In genomic region chr3:126491251-126491913, GRCm38 (mm10) we compare ENCODE assay signal across 17 mouse cellular contexts.
DNase-seq lines count a peak whose midpoint lies in the region; ATAC-seq and TF ChIP-seq lines count a peak whose summit lies in the region.
"Had no signal": no experiment of that assay in that cellular context is flagged by ENCODE, and none has a peak within 500 bp of the region (broad histone marks: within the 10 kb centered on the region; RNA-seq: fewer than 3 reads in every experiment).

No protein-coding gene starts in this region.

- H3K9ac ChIP-seq in neural tube, embryonic 15.5 days (replicated peaks), result no peak overlapping the region
- no peak overlapping the region for H3K9ac ChIP-seq in embryonic facial prominence, embryonic 14.5 days (ENCODE audit: low read depth, low read length)
- no peak overlapping the region for H3K9ac ChIP-seq in forebrain, embryonic 14.5 days (ENCODE audit: low read length)
- H3K9ac ChIP-seq in midbrain, embryonic 15.5 days, result no peak overlapping the region
- H3K9ac ChIP-seq in intestine, postnatal 0 days (ENCODE audit: low read depth, low read length), result no peak overlapping the region
- H3K9ac ChIP-seq: intestine, embryonic 15.5 days; limb, embryonic 15.5 days had no signal

- no peaks in the 10 kb centered on the region for H3K27me3 ChIP-seq in neural tube, embryonic 15.5 days (replicated peaks)
- H3K27me3 ChIP-seq in embryonic facial prominence, embryonic 14.5 days (replicated peaks; ENCODE audit: control insufficient read depth, insufficient read depth, low read length), result no peaks in the 10 kb centered on the region
- H3K27me3 ChIP-seq in forebrain, embryonic 14.5 days (replicated peaks; ENCODE audit: control insufficient read depth, insufficient read depth, low read length), result no peaks in the 10 kb centered on the region
- no peaks in the 10 kb centered on the region for H3K27me3 ChIP-seq in midbrain, embryonic 15.5 days (replicated peaks)
- H3K27me3 ChIP-seq in intestine, postnatal 0 days (replicated peaks; ENCODE audit: control insufficient read depth, insufficient read depth, low read length), result no peaks in the 10 kb centered on the region
- H3K27me3 ChIP-seq: intestine, embryonic 15.5 days; limb, embryonic 15.5 days; megakaryocyte, embryonic 14.5 days had no signal

- no peak overlapping the region for H3K4me2 ChIP-seq in neural tube, embryonic 15.5 days
- H3K4me2 ChIP-seq in embryonic facial prominence, embryonic 14.5 days (ENCODE audit: low read depth, low read length), result no peak overlapping the region
- H3K4me2 ChIP-seq in forebrain, embryonic 14.5 days (ENCODE audit: low read length), result no peak overlapping the region
- H3K4me2 ChIP-seq in midbrain, embryonic 15.5 days, result no peak overlapping the region
- H3K4me2 ChIP-seq in intestine, postnatal 0 days (replicated peaks; ENCODE audit: low read depth), result no peak overlapping the region
- H3K4me2 ChIP-seq: heart, embryonic 11.5 days; intestine, embryonic 15.5 days; limb, embryonic 15.5 days had no signal

- H3K9me3 ChIP-seq in neural tube, embryonic 15.5 days (replicated peaks), result no peaks in the 10 kb centered on the region
- no peaks in the 10 kb centered on the region for H3K9me3 ChIP-seq in embryonic facial prominence, embryonic 14.5 days (ENCODE audit: control insufficient read depth, low read length)
- no peaks in the 10 kb centered on the region for H3K9me3 ChIP-seq in forebrain, embryonic 14.5 days (replicated peaks; ENCODE audit: control insufficient read depth, low read length)
- no peaks in the 10 kb centered on the region for H3K9me3 ChIP-seq in midbrain, embryonic 15.5 days
- no peaks in the 10 kb centered on the region for H3K9me3 ChIP-seq in intestine, postnatal 0 days (ENCODE audit: control insufficient read depth)
- H3K9me3 ChIP-seq: intestine, embryonic 15.5 days; limb, embryonic 15.5 days; megakaryocyte, embryonic 14.5 days had no signal

- DNase-seq in neural tube, embryonic 10.5 days (ENCODE audit: extremely low spot score, low spot score), result no peak
- DNase-seq in embryonic facial prominence, embryonic 14.5 days (ENCODE audit: low spot score), result peak; percentile 50
- peak; percentile 23 for DNase-seq in forebrain, embryonic 14.5 days (ENCODE audit: low spot score)
- DNase-seq in frontal cortex, postnatal 36 days (ENCODE audit: low spot score in 2 of 2), result no peak
- DNase-seq: cerebellum, adult 9-11 months; heart, postnatal 14 days; lung, postnatal 14 days; right cerebral cortex, adult 18-20 months; thymus, postnatal 25 days had no signal

- no peak for TF ChIP-seq CTCF in intestine, postnatal 0 days (IDR thresholded peaks at IDR 0.05; ENCODE audit: low read depth)

- H3K4me1 ChIP-seq in neural tube, embryonic 15.5 days, result peaks cover 10% of the 10 kb centered on the region
- no peaks in the 10 kb centered on the region for H3K4me1 ChIP-seq in embryonic facial prominence, embryonic 14.5 days (ENCODE audit: control insufficient read depth, insufficient read depth, low read length)
- no peaks in the 10 kb centered on the region for H3K4me1 ChIP-seq in forebrain, embryonic 14.5 days (ENCODE audit: control insufficient read depth, insufficient read depth, low read length)
- H3K4me1 ChIP-seq in midbrain, embryonic 15.5 days, result peaks cover 4% of the 10 kb centered on the region; the same call in 1 of the 2 replicates
- H3K4me1 ChIP-seq in intestine, postnatal 0 days (replicated peaks; ENCODE audit: control insufficient read depth, insufficient read depth, low read length), result no peaks in the 10 kb centered on the region
- H3K4me1 ChIP-seq: intestine, embryonic 15.5 days; limb, embryonic 15.5 days; megakaryocyte, embryonic 14.5 days had no signal

- peak overlapping the region; percentile 37; the same call in 1 of the 2 replicates for H3K27ac ChIP-seq in neural tube, embryonic 15.5 days (replicated peaks)
- H3K27ac ChIP-seq in embryonic facial prominence, embryonic 14.5 days (replicated peaks; ENCODE audit: low read depth, low read length), result no peak overlapping the region
- no peak overlapping the region for H3K27ac ChIP-seq in forebrain, embryonic 14.5 days (ENCODE audit: low read depth, low read length)
- H3K27ac ChIP-seq in midbrain, embryonic 15.5 days, result peak overlapping the region; percentile 32; the same call in 1 of the 2 replicates
- H3K27ac ChIP-seq in intestine, postnatal 0 days (ENCODE audit: low read depth, low read length), result no peak overlapping the region
- H3K27ac ChIP-seq: intestine, embryonic 15.5 days; limb, embryonic 15.5 days had no signal

- WGBS in neural tube, embryonic 15.5 days, result 23% methylated on average over 2 of the region's 2 CpGs
- WGBS in embryonic facial prominence, embryonic 14.5 days, result 52% methylated on average over 2 of the region's 2 CpGs
- WGBS in forebrain, embryonic 14.5 days, result 8% methylated on average over 2 of the region's 2 CpGs
- 18% methylated on average over 2 of the region's 2 CpGs for WGBS in midbrain, embryonic 15.5 days
- 57% methylated on average over 2 of the region's 2 CpGs for WGBS in intestine, postnatal 0 days

- H3K4me3 ChIP-seq in neural tube, embryonic 15.5 days (replicated peaks), result no peak overlapping the region
- no peak overlapping the region for H3K4me3 ChIP-seq in embryonic facial prominence, embryonic 14.5 days (ENCODE audit: low read depth, low read length)
- no peak overlapping the region for H3K4me3 ChIP-seq in forebrain, embryonic 14.5 days (ENCODE audit: low read depth, low read length)
- H3K4me3 ChIP-seq in midbrain, embryonic 15.5 days, result no peak overlapping the region
- no peak overlapping the region for H3K4me3 ChIP-seq in intestine, postnatal 0 days (ENCODE audit: low read depth, low read length)
- H3K4me3 ChIP-seq: intestine, embryonic 15.5 days; limb, embryonic 15.5 days; megakaryocyte, embryonic 14.5 days; myocyte had no signal

- H3K36me3 ChIP-seq in neural tube, embryonic 15.5 days, result no peaks in the 10 kb centered on the region
- no peaks in the 10 kb centered on the region for H3K36me3 ChIP-seq in embryonic facial prominence, embryonic 14.5 days (ENCODE audit: control insufficient read depth, insufficient read depth, low read length)
- no peaks in the 10 kb centered on the region for H3K36me3 ChIP-seq in forebrain, embryonic 14.5 days (ENCODE audit: control insufficient read depth, insufficient read depth, low read length)
- H3K36me3 ChIP-seq in midbrain, embryonic 15.5 days (replicated peaks), result no peaks in the 10 kb centered on the region
- no peaks in the 10 kb centered on the region for H3K36me3 ChIP-seq in intestine, postnatal 0 days (ENCODE audit: control insufficient read depth, insufficient read depth)
- H3K36me3 ChIP-seq: intestine, embryonic 15.5 days; limb, embryonic 15.5 days had no signal

- no peak for ATAC-seq in neural tube, embryonic 15.5 days (ENCODE audit: low FRiP score)
- peak; percentile 85 for ATAC-seq in embryonic facial prominence, embryonic 14.5 days (ENCODE audit: low read depth)
- ATAC-seq in forebrain, embryonic 14.5 days, result no peak
- peak; percentile 80 for ATAC-seq in midbrain, embryonic 15.5 days (replicated peaks)
- ATAC-seq in intestine, postnatal 0 days, result no peak
- ATAC-seq: intestine, embryonic 15.5 days had no signal

Comparison
In these comparisons a context has a peak if more than half of its experiments do, and no peak if none do; other contexts are left out.
1. ATAC-seq: peak in embryonic facial prominence, embryonic 14.5 days (single experiment) and midbrain, embryonic 15.5 days (single experiment); none in neural tube, embryonic 15.5 days (single experiment), forebrain, embryonic 14.5 days (single experiment) and intestine, postnatal 0 days (single experiment).
2. H3K27ac ChIP-seq: peak in neural tube, embryonic 15.5 days (single experiment) and midbrain, embryonic 15.5 days (single experiment); none in embryonic facial prominence, embryonic 14.5 days (single experiment), forebrain, embryonic 14.5 days (single experiment) and intestine, postnatal 0 days (single experiment).
3. DNase-seq: peak in embryonic facial prominence, embryonic 14.5 days (single experiment) and forebrain, embryonic 14.5 days (single experiment); none in neural tube, embryonic 10.5 days (single experiment) and frontal cortex, postnatal 36 days (0 of 2).